In the genomic region with DNA sequence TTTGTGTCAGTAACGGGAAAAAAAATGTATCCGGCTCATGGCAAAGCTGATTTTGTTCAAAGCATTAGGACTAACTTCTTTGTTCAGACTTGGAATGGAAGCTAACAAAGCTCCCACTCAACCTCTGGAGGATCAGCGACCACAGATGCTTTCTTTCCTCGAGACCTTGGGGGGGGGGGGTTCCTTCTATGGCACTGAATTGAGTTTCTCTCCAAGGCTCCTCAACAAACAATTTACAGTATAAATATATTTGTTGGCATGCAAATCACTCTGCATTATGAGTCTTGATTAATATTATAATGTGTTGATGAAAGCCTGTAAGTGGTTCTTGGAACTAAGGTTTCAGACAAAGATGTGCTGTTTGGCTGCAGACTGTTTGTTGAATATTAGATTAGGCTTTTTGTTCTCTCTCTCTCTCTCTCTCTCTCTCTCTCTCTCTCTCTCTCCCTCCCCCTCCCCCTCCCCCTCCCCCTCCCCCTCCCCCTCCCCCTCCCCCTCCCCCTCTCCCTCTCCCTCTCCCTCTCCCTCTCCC, we compare ENCODE assay signal across 23 mouse cellular contexts.
A peak's percentile ranks its signal among the peaks of the same experiment; 100 is the strongest.
DNase-seq lines count a peak whose midpoint lies in the region; ATAC-seq and TF ChIP-seq lines count a peak whose summit lies in the region.
"Had no signal": no experiment of that assay in that cellular context is flagged by ENCODE, and none has a peak within 500 bp of the region (broad histone marks: within the 10 kb centered on the region; RNA-seq: fewer than 3 reads in every experiment).

No protein-coding gene starts in this region.

- H3K4me2 ChIP-seq in forebrain, embryonic 13.5 days, result no peak overlapping the region
- no peak overlapping the region for H3K4me2 ChIP-seq in midbrain, embryonic 14.5 days (ENCODE audit: low read length)
- no peak overlapping the region for H3K4me2 ChIP-seq in midbrain, postnatal 0 days (ENCODE audit: low read depth, low read length, poor library complexity, severe bottlenecking)
- no peak overlapping the region for H3K4me2 ChIP-seq in forebrain, embryonic 15.5 days (replicated peaks)
- H3K4me2 ChIP-seq: embryonic facial prominence, embryonic 12.5 days; embryonic facial prominence, embryonic 15.5 days; heart, embryonic 12.5 days; heart, embryonic 15.5 days; hindbrain, embryonic 13.5 days; intestine, embryonic 15.5 days had no signal

- H3K9me3 ChIP-seq in forebrain, embryonic 13.5 days (replicated peaks), result no peaks in the 10 kb centered on the region
- H3K9me3 ChIP-seq in forebrain, embryonic 10.5 days, result no peaks in the 10 kb centered on the region
- no peaks in the 10 kb centered on the region for H3K9me3 ChIP-seq in midbrain, embryonic 14.5 days (ENCODE audit: control insufficient read depth, low read length)
- H3K9me3 ChIP-seq in midbrain, postnatal 0 days (ENCODE audit: low read length), result no peaks in the 10 kb centered on the region
- no peaks in the 10 kb centered on the region for H3K9me3 ChIP-seq in forebrain, embryonic 15.5 days
- H3K9me3 ChIP-seq: embryonic facial prominence, embryonic 12.5 days; embryonic facial prominence, embryonic 15.5 days; heart, embryonic 12.5 days; heart, embryonic 15.5 days; hindbrain, embryonic 10.5 days; hindbrain, embryonic 13.5 days; intestine, embryonic 15.5 days had no signal

- H3K9ac ChIP-seq in forebrain, embryonic 13.5 days, result no peak overlapping the region
- no peak overlapping the region for H3K9ac ChIP-seq in midbrain, embryonic 14.5 days (replicated peaks; ENCODE audit: low read length)
- H3K9ac ChIP-seq in midbrain, postnatal 0 days (replicated peaks; ENCODE audit: low read length, poor library complexity, severe bottlenecking), result no peak overlapping the region
- no peak overlapping the region for H3K9ac ChIP-seq in forebrain, embryonic 15.5 days (replicated peaks)
- H3K9ac ChIP-seq: embryonic facial prominence, embryonic 12.5 days; embryonic facial prominence, embryonic 15.5 days; heart, embryonic 12.5 days; heart, embryonic 15.5 days; hindbrain, embryonic 13.5 days; intestine, embryonic 15.5 days had no signal

- H3K36me3 ChIP-seq in forebrain, embryonic 13.5 days (ENCODE audit: poor library complexity, severe bottlenecking), result no peaks in the 10 kb centered on the region
- H3K36me3 ChIP-seq in forebrain, embryonic 10.5 days (replicated peaks), result no peaks in the 10 kb centered on the region
- H3K36me3 ChIP-seq in midbrain, embryonic 14.5 days (ENCODE audit: control insufficient read depth, insufficient read depth, low read length), result no peaks in the 10 kb centered on the region
- no peaks in the 10 kb centered on the region for H3K36me3 ChIP-seq in midbrain, postnatal 0 days (ENCODE audit: insufficient read depth, low read length)
- H3K36me3 ChIP-seq in forebrain, embryonic 15.5 days, result no peaks in the 10 kb centered on the region
- H3K36me3 ChIP-seq: embryonic facial prominence, embryonic 12.5 days; embryonic facial prominence, embryonic 15.5 days; heart, embryonic 12.5 days; heart, embryonic 15.5 days; hindbrain, embryonic 10.5 days; hindbrain, embryonic 13.5 days; intestine, embryonic 15.5 days had no signal

- H3K4me3 ChIP-seq in forebrain, embryonic 13.5 days, result no peak overlapping the region
- H3K4me3 ChIP-seq in forebrain, embryonic 10.5 days, result no peak overlapping the region
- no peak overlapping the region for H3K4me3 ChIP-seq in midbrain, embryonic 14.5 days (replicated peaks; ENCODE audit: low read depth, low read length)
- H3K4me3 ChIP-seq in midbrain, postnatal 0 days (ENCODE audit: low read depth, low read length), result no peak overlapping the region
- no peak overlapping the region for H3K4me3 ChIP-seq in forebrain, embryonic 15.5 days
- H3K4me3 ChIP-seq: embryonic facial prominence, embryonic 12.5 days; embryonic facial prominence, embryonic 15.5 days; heart, embryonic 12.5 days; heart, embryonic 15.5 days; hindbrain, embryonic 10.5 days; hindbrain, embryonic 13.5 days; intestine, embryonic 15.5 days had no signal

- TF ChIP-seq CTCF in midbrain, postnatal 0 days (IDR thresholded peaks at IDR 0.05), result no peak

- no peaks in the 10 kb centered on the region; the same call in 1 of the 2 replicates for H3K27me3 ChIP-seq in forebrain, embryonic 13.5 days
- H3K27me3 ChIP-seq in forebrain, embryonic 10.5 days (ENCODE audit: poor library complexity, severe bottlenecking), result no peaks in the 10 kb centered on the region
- H3K27me3 ChIP-seq in midbrain, embryonic 14.5 days (ENCODE audit: control insufficient read depth, insufficient read depth, low read length), result no peaks in the 10 kb centered on the region
- no peaks in the 10 kb centered on the region for H3K27me3 ChIP-seq in midbrain, postnatal 0 days (ENCODE audit: insufficient read depth, low read length)
- no peaks in the 10 kb centered on the region for H3K27me3 ChIP-seq in forebrain, embryonic 15.5 days
- H3K27me3 ChIP-seq: embryonic facial prominence, embryonic 12.5 days; embryonic facial prominence, embryonic 15.5 days; heart, embryonic 12.5 days; heart, embryonic 15.5 days; hindbrain, embryonic 13.5 days; intestine, embryonic 15.5 days had no signal

- intact Hi-C loops in gastrocnemius, postnatal 36 days (cut with DNase I), result no loop called here

- no peak overlapping the region for H3K27ac ChIP-seq in forebrain, embryonic 13.5 days
- no peak overlapping the region for H3K27ac ChIP-seq in forebrain, embryonic 10.5 days
- H3K27ac ChIP-seq in midbrain, embryonic 14.5 days (replicated peaks; ENCODE audit: low read depth, low read length), result 0 out of 2 replicates have a peak overlapping the region, but pooled peaks have one; percentile 13
- no peak overlapping the region for H3K27ac ChIP-seq in midbrain, postnatal 0 days (ENCODE audit: low read depth, low read length)
- H3K27ac ChIP-seq in forebrain, embryonic 15.5 days (replicated peaks), result peak overlapping the region; percentile 2; the same call in 1 of the 2 replicates
- H3K27ac ChIP-seq: embryonic facial prominence, embryonic 12.5 days; embryonic facial prominence, embryonic 15.5 days; heart, embryonic 15.5 days; hindbrain, embryonic 10.5 days; intestine, embryonic 15.5 days had no signal

- H3K4me1 ChIP-seq in forebrain, embryonic 13.5 days, result peaks cover 8% of the 10 kb centered on the region
- H3K4me1 ChIP-seq in forebrain, embryonic 10.5 days, result peaks cover 15% of the 10 kb centered on the region
- H3K4me1 ChIP-seq in midbrain, embryonic 14.5 days (ENCODE audit: control insufficient read depth, insufficient read depth, low read length), result 0 out of 2 replicates have a peak, but pooled peaks cover 9% of the 10 kb centered on the region
- H3K4me1 ChIP-seq in midbrain, postnatal 0 days (ENCODE audit: insufficient read depth, low read length), result peaks cover 4% of the 10 kb centered on the region; the same call in 1 of the 2 replicates
- peaks cover 6% of the 10 kb centered on the region; the same call in 1 of the 2 replicates for H3K4me1 ChIP-seq in forebrain, embryonic 15.5 days
- H3K4me1 ChIP-seq: embryonic facial prominence, embryonic 12.5 days; embryonic facial prominence, embryonic 15.5 days; heart, embryonic 12.5 days; heart, embryonic 15.5 days; intestine, embryonic 15.5 days had no signal

- DNase-seq in forebrain, embryonic 10.5 days (ENCODE audit: extremely low spot score, low spot score), result no peak
- no peak for DNase-seq in midbrain, embryonic 14.5 days
- DNase-seq in midbrain, postnatal 0 days (ENCODE audit: low spot score), result no peak
- DNase-seq in gastrocnemius, postnatal 36 days, result no peak
- DNase-seq: adrenal gland, adult 2 months; adrenal gland, postnatal 14 days; cerebellum, adult 11-12 months; gastrocnemius, postnatal 14 days; heart, adult 18-20 months; heart, postnatal 10 days; heart, postnatal 36 days; kidney, adult 11 months had no signal

- peak; percentile 58; the same call in 1 of the 2 replicates for ATAC-seq in forebrain, embryonic 13.5 days
- no peak for ATAC-seq in midbrain, embryonic 14.5 days (ENCODE audit: low FRiP score, low TSS enrichment)
- no peak for ATAC-seq in midbrain, postnatal 0 days (ENCODE audit: low FRiP score)
- ATAC-seq in forebrain, embryonic 15.5 days (replicated peaks), result peak; percentile 53; the same call in 1 of the 2 replicates
- ATAC-seq: CD4-positive, CD25-positive, alpha-beta regulatory T cell, adult 4 months; hindbrain, embryonic 16.5 days; intestine, embryonic 15.5 days had no signal

- WGBS in forebrain, embryonic 13.5 days, result 42% methylated on average over 4 of the region's 4 CpGs
- WGBS in forebrain, embryonic 10.5 days, result 83% methylated on average over 4 of the region's 4 CpGs
- WGBS in midbrain, embryonic 14.5 days, result 55% methylated on average over 4 of the region's 4 CpGs
- 53% methylated on average over 4 of the region's 4 CpGs for whole genome bisulfite sequencing in midbrain, postnatal 0 days
- 37% methylated on average over 4 of the region's 4 CpGs for WGBS in forebrain, embryonic 15.5 days

Comparison
In these comparisons a context has a peak if more than half of its experiments do, and no peak if none do; other contexts are left out.
1. H3K27ac ChIP-seq: peak in midbrain, embryonic 14.5 days (single experiment) and forebrain, embryonic 15.5 days (single experiment); none in forebrain, embryonic 13.5 days (single experiment), forebrain, embryonic 10.5 days (single experiment) and midbrain, postnatal 0 days (single experiment).
2. ATAC-seq: peak in forebrain, embryonic 13.5 days (single experiment) and forebrain, embryonic 15.5 days (single experiment); none in midbrain, embryonic 14.5 days (single experiment) and midbrain, postnatal 0 days (single experiment).